7 mouse cellular contexts compared by ENCODE assay signal in genomic region chr2:79635426-79636291, GRCm38 (mm10). TPM values are rescaled to one million over a fixed set of nuclear protein-coding genes. Genes with fewer than 3 reads are reported as not detected.
A peak's percentile ranks its signal among the peaks of the same experiment; 100 is the strongest.
DNase-seq lines count a peak whose midpoint lies in the region; ATAC-seq and TF ChIP-seq lines count a peak whose summit lies in the region.

No protein-coding gene starts in this region.

- DNase-seq in adipocyte (ENCODE audit: low spot score): peak; percentile 73
- peak; percentile 74 to 75 for DNase-seq in cerebellum, postnatal 36 days
- peak; percentile 87 for DNase-seq in gastrocnemius, adult 2 months
- DNase-seq in hindbrain, postnatal 0 days (ENCODE audit: low spot score): peak; percentile 73
- DNase-seq in left cerebral cortex, adult 9 months (ENCODE audit: low spot score in 2 of 2): peak; percentile 25 to 60
- DNase-seq in right cerebral cortex, adult 2 months (ENCODE audit: low spot score in 2 of 2): peak; percentile 45 to 65

- no peaks in the 10 kb centered on the region; the same call in 1 of the 2 replicates for H3K36me3 ChIP-seq in hindbrain, postnatal 0 days (ENCODE audit: insufficient read depth, low read length)
- peaks cover 31% of the 10 kb centered on the region for H3K36me3 ChIP-seq in megakaryocyte, embryonic 14.5 days (replicated peaks; ENCODE audit: low read length)

- H3K27me3 ChIP-seq in hindbrain, postnatal 0 days (ENCODE audit: insufficient read depth, low read length): no peaks in the 10 kb centered on the region
- no peaks in the 10 kb centered on the region for H3K27me3 ChIP-seq in megakaryocyte, embryonic 14.5 days (replicated peaks)

- H3K4me2 ChIP-seq in hindbrain, postnatal 0 days (ENCODE audit: low read depth, low read length): peak overlapping the region; percentile 79

- peak overlapping the region; percentile 67 for H3K9ac ChIP-seq in hindbrain, postnatal 0 days (replicated peaks; ENCODE audit: low read length)

- H3K9me3 ChIP-seq in hindbrain, postnatal 0 days (ENCODE audit: low read length): no peaks in the 10 kb centered on the region
- no peaks in the 10 kb centered on the region for H3K9me3 ChIP-seq in megakaryocyte, embryonic 14.5 days

- WGBS in hindbrain, postnatal 0 days: under 1% methylated on average over 70 of the region's 83 CpGs

- peak; percentile 88 for ATAC-seq in hindbrain, postnatal 0 days

- no peaks in the 10 kb centered on the region; the same call in 1 of the 2 replicates for H3K4me1 ChIP-seq in hindbrain, postnatal 0 days (ENCODE audit: insufficient read depth, low read length)
- peaks cover 27% of the 10 kb centered on the region for H3K4me1 ChIP-seq in megakaryocyte, embryonic 14.5 days

- H3K27ac ChIP-seq in gastrocnemius, adult 2 months: peak overlapping the region; percentile 99
- H3K27ac ChIP-seq in hindbrain, postnatal 0 days: peak overlapping the region; percentile 85

- H3K4me3 ChIP-seq in gastrocnemius, adult 2 months: peak overlapping the region; percentile 96
- H3K4me3 ChIP-seq in hindbrain, postnatal 0 days (ENCODE audit: low read length): peak overlapping the region; percentile 72
- H3K4me3 ChIP-seq in megakaryocyte, embryonic 14.5 days (replicated peaks): peak overlapping the region; percentile 100

- intact Hi-C loops in gastrocnemius, adult 2 months (cut with DNase I): loop anchor here (5.0 kb wide), 1 partner anchor 137 kb away; no protein-coding TSS in a partner anchor

- TF ChIP-seq CTCF in gastrocnemius, adult 2 months (IDR thresholded peaks at IDR 0.05): peak; percentile 28; the same call in 1 of the 2 replicates
- no peak for TF ChIP-seq CTCF in hindbrain, postnatal 0 days (IDR thresholded peaks at IDR 0.05; ENCODE audit: low read depth)

RNA-seq across cellular contexts. Expression of gene Itprid2, which starts 0.5 kb away (rescaled TPM):
- total RNA-seq in gastrocnemius, adult 2 months (2021): 10 to 100 TPM; 14.6 to 17.5 TPM
- total RNA-seq in hindbrain, postnatal 0 days (2014; rRNA removed): 10.2 and 11.6 TPM in 2 replicates
- polyA plus RNA-seq in hindbrain, postnatal 0 days (2015; fragmentation: Nextera tagmentation; extraction: Ambion mirVana): 5.9 TPM in 2 replicates
- polyA plus RNA-seq in megakaryocyte, embryonic 14.5 days (2012; ENCODE audit: insufficient read depth, low replicate concordance): 0.83 and 2.3 TPM in 2 replicates

Comparison
In these comparisons a context has a peak if more than half of its experiments do, and no peak if none do; other contexts are left out.
1. Peak in every context shown above with its lines: DNase-seq, ATAC-seq, H3K4me3 ChIP-seq and H3K27ac ChIP-seq.